Mouse (Mus musculus): Measurements from ENCODE around the gene Wdr74. TPM values are rescaled to one million over a fixed set of nuclear protein-coding genes. Genes with fewer than 3 reads are reported as not detected.

Gene Wdr74
- polyA plus RNA-seq, 1 experiment from 2014 or later: 83.5 TPM

GRCm38 (mm10) chr19:8772996-8773395, 37.4 kb downstream of the Wdr74 start:
- Histone ChIP-seq H3K4me1 (ENCODE audit: control insufficient read depth, insufficient read depth, low read length) (peaks cover 26% of the 10 kb centered on the region), H3K27me3 (ENCODE audit: control insufficient read depth, insufficient read depth, low read length) (no peaks in the 10 kb centered on the region), H3K4me3 (replicated peaks; ENCODE audit: low read length) (peak overlapping the region; percentile 94), H3K9ac (ENCODE audit: low read length) (peak overlapping the region; percentile 100), H3K4me2 (ENCODE audit: low read depth, low read length) (peak overlapping the region; percentile 91), H3K27ac (ENCODE audit: low read length) (peak overlapping the region; percentile 99; the same call in 1 of the 2 replicates), H3K9me3 (replicated peaks; ENCODE audit: control insufficient read depth, low read length) (no peaks in the 10 kb centered on the region), H3K36me3 (ENCODE audit: control insufficient read depth, insufficient read depth, low read length) (peaks cover 28% of the 10 kb centered on the region)
- no peak for ATAC-seq (ENCODE audit: insufficient read depth, low FRiP score)
- 70% methylated on average over 5 of the region's 5 CpGs for WGBS

GRCm38 (mm10) chr19:8773409-8773808, 37.8 kb downstream of the Wdr74 start:
- 39% methylated on average over 6 of the region's 6 CpGs for WGBS
- Histone ChIP-seq H3K9ac (ENCODE audit: low read length) (peak overlapping the region; percentile 100), H3K4me2 (ENCODE audit: low read depth, low read length) (peak overlapping the region; percentile 91), H3K4me3 (replicated peaks; ENCODE audit: low read length) (peak overlapping the region; percentile 94), H3K27me3 (ENCODE audit: control insufficient read depth, insufficient read depth, low read length) (no peaks in the 10 kb centered on the region), H3K4me1 (ENCODE audit: control insufficient read depth, insufficient read depth, low read length) (peaks cover 26% of the 10 kb centered on the region), H3K9me3 (replicated peaks; ENCODE audit: control insufficient read depth, low read length) (no peaks in the 10 kb centered on the region), H3K27ac (ENCODE audit: low read length) (peak overlapping the region; percentile 99), H3K36me3 (ENCODE audit: control insufficient read depth, insufficient read depth, low read length) (peaks cover 26% of the 10 kb centered on the region)
- ATAC-seq (ENCODE audit: insufficient read depth, low FRiP score): no peak

GRCm38 (mm10) chr19:8774086-8774835, 38.6 kb downstream of the Wdr74 start, which contains the start of gene Tmem179b:
Tmem179b (minus strand) TSS chr19:8774467.
- 0% methylated on average over 63 of the region's 68 CpGs for WGBS
- Histone ChIP-seq H3K36me3 (ENCODE audit: control insufficient read depth, insufficient read depth, low read length) (peaks cover 19% of the 10 kb centered on the region), H3K4me2 (ENCODE audit: low read depth, low read length) (peak within 1 kb of the TSS; percentile 91), H3K4me1 (ENCODE audit: control insufficient read depth, insufficient read depth, low read length) (peaks cover 26% of the 10 kb centered on the region), H3K27me3 (ENCODE audit: control insufficient read depth, insufficient read depth, low read length) (no peaks in the 10 kb centered on the region), H3K9ac (ENCODE audit: low read length) (peak within 1 kb of the TSS; percentile 100), H3K27ac (ENCODE audit: low read length) (peak within 1 kb of the TSS; percentile 99), H3K9me3 (replicated peaks; ENCODE audit: control insufficient read depth, low read length) (no peaks in the 10 kb centered on the region), H3K4me3 (replicated peaks; ENCODE audit: low read length) (peak within 1 kb of the TSS; percentile 94)
- peak; percentile 94 for ATAC-seq (ENCODE audit: insufficient read depth, low FRiP score)

GRCm38 (mm10) chr19:8774951-8775421, 39.4 kb downstream of the Wdr74 start:
- no peak for ATAC-seq (ENCODE audit: insufficient read depth, low FRiP score)
- peaks cover 17% of the 10 kb centered on the region; the same call in 1 of the 2 replicates for H3K36me3 ChIP-seq (ENCODE audit: control insufficient read depth, insufficient read depth, low read length)
- no peaks in the 10 kb centered on the region for H3K9me3 ChIP-seq (replicated peaks; ENCODE audit: control insufficient read depth, low read length)
- WGBS: 3% methylated on average over 20 of the region's 20 CpGs
- H3K27me3 ChIP-seq (ENCODE audit: control insufficient read depth, insufficient read depth, low read length): no peaks in the 10 kb centered on the region
- H3K4me1 ChIP-seq (ENCODE audit: control insufficient read depth, insufficient read depth, low read length): peaks cover 26% of the 10 kb centered on the region
- peak overlapping the region; percentile 100 for H3K9ac ChIP-seq (ENCODE audit: low read length)
- H3K27ac ChIP-seq (ENCODE audit: low read length): peak overlapping the region; percentile 99
- peak overlapping the region; percentile 91 for H3K4me2 ChIP-seq (ENCODE audit: low read depth, low read length)
- peak overlapping the region; percentile 94 for H3K4me3 ChIP-seq (replicated peaks; ENCODE audit: low read length)

- Histone ChIP-seq H3K9me3 (replicated peaks; ENCODE audit: control insufficient read depth, low read length) (no peaks in the 10 kb centered on the region), H3K4me2 (ENCODE audit: low read depth, low read length) (peak within 1 kb of the TSS; percentile 66), H3K27me3 (ENCODE audit: control insufficient read depth, insufficient read depth, low read length) (no peaks in the 10 kb centered on the region), H3K4me1 (ENCODE audit: control insufficient read depth, insufficient read depth, low read length) (peaks cover 7% of the 10 kb centered on the region; the same call in 1 of the 2 replicates), H3K9ac (ENCODE audit: low read length) (peak within 1 kb of the TSS; percentile 80), H3K4me3 (replicated peaks; ENCODE audit: low read length) (peak within 1 kb of the TSS; percentile 61), H3K36me3 (ENCODE audit: control insufficient read depth, insufficient read depth, low read length) (peaks cover 4% of the 10 kb centered on the region; the same call in 1 of the 2 replicates), H3K27ac (ENCODE audit: low read length) (peak within 1 kb of the TSS; percentile 77)
- WGBS: under 1% methylated on average over 32 of the region's 32 CpGs
- ATAC-seq (ENCODE audit: insufficient read depth, low FRiP score): peak; percentile 99
Observed at GRCm38 (mm10) chr19:8786008-8786781, 50.6 kb downstream of the Wdr74 start, which contains the start of gene Taf6l. Taf6l (minus strand) TSS chr19:8786417.

GRCm38 (mm10) chr19:8788521-8788920, 52.9 kb downstream of the Wdr74 start:
- Histone ChIP-seq H3K9ac (ENCODE audit: low read length) (no peak overlapping the region), H3K36me3 (ENCODE audit: control insufficient read depth, insufficient read depth, low read length) (peaks cover 14% of the 10 kb centered on the region), H3K27me3 (ENCODE audit: control insufficient read depth, insufficient read depth, low read length) (no peaks in the 10 kb centered on the region), H3K9me3 (replicated peaks; ENCODE audit: control insufficient read depth, low read length) (no peaks in the 10 kb centered on the region), H3K27ac (ENCODE audit: low read length) (no peak overlapping the region), H3K4me3 (replicated peaks; ENCODE audit: low read length) (no peak overlapping the region), H3K4me2 (ENCODE audit: low read depth, low read length) (no peak overlapping the region), H3K4me1 (ENCODE audit: control insufficient read depth, insufficient read depth, low read length) (peaks cover 7% of the 10 kb centered on the region; the same call in 1 of the 2 replicates)
- no peak for ATAC-seq (ENCODE audit: insufficient read depth, low FRiP score)
- 24% methylated on average over 3 of the region's 3 CpGs for WGBS

GRCm38 (mm10) chr19:8789171-8789570, 53.5 kb downstream of the Wdr74 start:
- ATAC-seq (ENCODE audit: insufficient read depth, low FRiP score): no peak
- no peaks in the 10 kb centered on the region for H3K9me3 ChIP-seq (replicated peaks; ENCODE audit: control insufficient read depth, low read length)
- H3K9ac ChIP-seq (ENCODE audit: low read length): no peak overlapping the region
- H3K27ac ChIP-seq (ENCODE audit: low read length): no peak overlapping the region
- H3K4me3 ChIP-seq (replicated peaks; ENCODE audit: low read length): no peak overlapping the region
- no peaks in the 10 kb centered on the region for H3K27me3 ChIP-seq (ENCODE audit: control insufficient read depth, insufficient read depth, low read length)
- H3K4me2 ChIP-seq (ENCODE audit: low read depth, low read length): no peak overlapping the region
- peaks cover 7% of the 10 kb centered on the region; the same call in 1 of the 2 replicates for H3K4me1 ChIP-seq (ENCODE audit: control insufficient read depth, insufficient read depth, low read length)
- 61% methylated on average over 1 of the region's 1 CpGs for WGBS
- peaks cover 19% of the 10 kb centered on the region for H3K36me3 ChIP-seq (ENCODE audit: control insufficient read depth, insufficient read depth, low read length)

- 77% methylated on average over 7 of the region's 7 CpGs for whole genome bisulfite sequencing
- Histone ChIP-seq H3K4me3 (replicated peaks; ENCODE audit: low read length) (no peak overlapping the region), H3K4me1 (ENCODE audit: control insufficient read depth, insufficient read depth, low read length) (peaks cover 6% of the 10 kb centered on the region; the same call in 1 of the 2 replicates), H3K9ac (ENCODE audit: low read length) (no peak overlapping the region), H3K27me3 (ENCODE audit: control insufficient read depth, insufficient read depth, low read length) (no peaks in the 10 kb centered on the region), H3K9me3 (replicated peaks; ENCODE audit: control insufficient read depth, low read length) (no peaks in the 10 kb centered on the region), H3K36me3 (ENCODE audit: control insufficient read depth, insufficient read depth, low read length) (peaks cover 28% of the 10 kb centered on the region), H3K27ac (ENCODE audit: low read length) (no peak overlapping the region), H3K4me2 (ENCODE audit: low read depth, low read length) (no peak overlapping the region)
- no peak for ATAC-seq (ENCODE audit: insufficient read depth, low FRiP score)
Observed at GRCm38 (mm10) chr19:8790171-8790570, 54.5 kb downstream of the Wdr74 start.
